Mouse (Mus musculus) G1E (cell line): ENCODE results near the gene Sec22c.

ENCODE experiments used
- CTCF ChIP-seq: IDR thresholded peaks from 2 replicates; pipeline ENCODE4 v1.5.1; 2012; ENCODE audit warnings: low read depth, low read length, inconsistent platforms, mixed read lengths
- GATA1 ChIP-seq: IDR thresholded peaks from 2 replicates; pipeline ENCODE4 v1.6.1; 2012; ENCODE audit warnings: borderline replicate concordance, low read length, inconsistent platforms, mixed read lengths
- POLR2AphosphoS5 ChIP-seq: IDR thresholded peaks from 2 replicates; pipeline ENCODE4 v1.6.1; 2012; ENCODE audit warnings: low read depth, low read length, inconsistent platforms; ENCODE audit not compliant: insufficient replicate concordance
- TAL1 ChIP-seq: conservative IDR thresholded peaks from 2 replicates; pipeline ENCODE4 v1.6.1; 2012; ENCODE audit warnings: low read depth, low read length, inconsistent platforms, mixed read lengths

DNA sequence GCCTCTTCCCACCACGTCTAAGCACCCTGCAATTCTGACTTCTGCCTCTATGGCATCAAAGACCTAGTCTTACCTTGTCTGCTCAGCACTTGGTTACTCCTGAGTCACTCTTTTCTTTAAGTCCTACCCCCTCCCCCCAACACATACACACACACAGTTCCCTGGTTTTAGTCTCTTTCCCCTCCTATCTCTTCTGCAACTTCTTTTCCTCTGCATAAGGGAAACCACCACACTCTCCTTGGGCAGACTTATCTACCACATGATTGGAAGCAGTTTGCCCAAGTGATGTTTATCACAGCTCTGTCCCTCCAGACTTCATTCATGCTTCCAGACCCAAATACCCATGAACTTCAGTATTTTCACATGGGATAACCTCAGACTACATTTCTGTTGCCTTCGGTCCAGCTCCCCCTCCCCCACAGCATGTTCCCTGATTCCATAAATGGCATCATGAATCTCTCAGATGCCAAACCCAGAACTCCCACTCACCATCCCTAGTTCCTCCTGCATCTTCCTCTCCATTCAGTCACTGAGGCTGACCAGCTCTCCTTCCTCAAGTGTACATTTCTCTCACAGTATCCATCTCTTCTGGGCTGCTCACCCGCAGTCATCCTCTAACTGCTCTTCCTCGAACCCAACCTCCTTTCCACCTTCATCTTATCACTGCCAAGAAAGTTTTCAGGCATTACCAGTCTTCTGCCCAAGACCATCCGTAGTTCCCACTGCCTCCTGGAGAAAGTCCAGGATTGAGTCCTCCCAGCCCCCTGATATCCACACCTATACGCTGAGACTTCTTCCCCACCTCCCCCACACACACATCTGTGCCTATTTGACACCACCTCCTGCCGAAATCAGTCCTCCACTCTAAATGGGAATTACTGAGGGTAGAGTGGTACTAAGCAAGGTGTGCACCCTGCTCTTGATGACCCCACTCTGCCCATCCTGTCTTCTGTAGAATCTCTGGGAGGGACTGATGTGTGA is 3.5 kb upstream of the Sec22c start:
- TF ChIP-seq CTCF (no peak), TAL1 (no peak), GATA1 (no peak), POLR2AphosphoS5 (no peak)
